Mouse (Mus musculus): ENCODE data around the gene Gabarap.
"Not testable (repeated sequence)": the region's sequence is repeated elsewhere in the genome, so short reads cannot be mapped to it uniquely, and the experiment has no call there.

The Gabarap gene

DNA sequence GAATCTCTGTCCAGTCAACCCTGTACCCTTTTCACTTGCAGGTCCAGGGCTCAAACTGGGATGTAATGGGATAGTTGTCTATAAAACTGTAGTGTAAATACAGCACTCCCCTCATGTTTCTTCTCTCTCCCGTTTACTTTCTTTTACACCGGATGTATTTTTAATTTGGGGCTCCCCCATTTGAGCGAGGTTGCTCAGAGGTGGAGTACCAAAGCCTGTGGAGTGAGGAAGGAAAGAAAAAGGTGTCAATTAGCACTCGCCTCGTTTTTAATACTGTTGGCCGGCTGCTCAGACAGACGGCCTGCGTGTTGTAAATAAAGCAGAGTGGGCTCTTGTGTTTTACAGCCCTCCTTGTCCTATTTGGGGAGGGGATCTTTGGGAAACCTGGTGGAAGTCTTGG lies 8.7 kb downstream of the Gabarap start:
- no peak for DNase-seq (ENCODE audit: low read depth)

DNA sequence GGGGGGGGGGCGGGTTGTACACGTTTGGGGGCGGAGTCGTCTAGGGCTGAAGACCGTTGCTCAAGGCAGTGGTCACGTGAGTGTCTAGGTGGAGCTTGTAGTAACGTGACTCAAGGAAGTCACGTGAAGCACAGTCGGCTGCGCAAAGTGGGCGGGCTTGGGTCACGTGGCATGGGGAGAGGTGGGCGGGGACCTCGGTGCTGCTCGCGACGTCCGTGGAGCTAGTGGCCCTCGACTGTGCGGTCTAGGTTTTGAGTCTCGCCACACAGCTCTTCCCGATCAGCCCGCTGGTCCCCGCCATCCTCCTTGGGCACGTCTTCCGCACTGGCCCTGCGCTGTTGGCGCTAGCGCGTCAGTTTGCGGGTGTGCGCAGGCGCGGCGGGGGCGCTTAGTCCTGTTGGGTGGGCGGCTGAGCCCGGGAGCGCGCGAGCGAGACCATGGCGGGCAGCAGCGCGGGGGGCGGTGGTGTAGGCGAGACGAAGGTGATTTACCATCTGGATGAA lies 9.5 kb downstream of the Gabarap start, which contains the start of gene Dvl2:
Dvl2 (plus strand) TSS at position 200 of the 503 bp plus-strand sequence.
- DNase-seq (ENCODE audit: low read depth): peak; percentile 95

DNA sequence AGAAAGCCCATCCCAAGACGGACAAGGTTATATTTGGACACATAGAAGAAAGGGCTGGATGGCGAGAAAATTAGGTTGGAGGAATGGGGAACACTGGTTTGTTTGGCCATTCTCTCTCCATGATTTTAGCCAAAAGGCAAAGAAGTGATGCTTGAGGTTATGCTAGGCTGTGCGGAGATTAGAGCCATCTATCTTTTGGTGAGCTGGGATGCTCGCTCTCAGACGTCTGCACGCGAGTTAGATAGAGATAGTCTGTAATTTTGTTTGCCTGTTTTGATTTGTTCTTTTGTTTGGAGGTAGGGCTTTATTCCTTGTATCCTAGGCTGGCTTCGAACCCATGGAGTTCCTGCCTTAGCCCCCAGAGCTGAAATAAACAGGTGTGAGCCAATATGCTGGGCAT lies 10.2 kb downstream of the Gabarap start:
- no peak for DNase-seq (ENCODE audit: low read depth)

DNA sequence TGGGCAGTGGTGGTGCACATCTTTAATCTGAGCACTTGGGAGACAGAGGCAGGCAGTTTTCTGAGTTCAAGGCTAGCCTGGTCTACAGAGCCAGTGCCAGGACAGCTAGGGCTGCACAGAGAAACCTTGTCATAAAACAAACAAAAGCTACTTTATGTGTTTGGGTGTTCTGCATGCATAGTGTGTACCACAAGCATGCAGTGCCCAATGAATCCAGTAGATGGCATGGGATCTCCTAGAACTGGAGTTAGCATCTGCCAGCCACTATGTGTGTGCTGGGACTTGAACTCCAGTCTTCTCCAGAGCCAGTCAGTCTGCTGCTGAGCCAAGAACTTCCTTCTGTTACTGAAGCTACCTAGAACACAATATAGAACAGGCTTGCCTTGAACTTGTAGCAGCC lies 10.9 kb downstream of the Gabarap start:
- DNase-seq (ENCODE audit: low read depth): peak; percentile 82

DNA sequence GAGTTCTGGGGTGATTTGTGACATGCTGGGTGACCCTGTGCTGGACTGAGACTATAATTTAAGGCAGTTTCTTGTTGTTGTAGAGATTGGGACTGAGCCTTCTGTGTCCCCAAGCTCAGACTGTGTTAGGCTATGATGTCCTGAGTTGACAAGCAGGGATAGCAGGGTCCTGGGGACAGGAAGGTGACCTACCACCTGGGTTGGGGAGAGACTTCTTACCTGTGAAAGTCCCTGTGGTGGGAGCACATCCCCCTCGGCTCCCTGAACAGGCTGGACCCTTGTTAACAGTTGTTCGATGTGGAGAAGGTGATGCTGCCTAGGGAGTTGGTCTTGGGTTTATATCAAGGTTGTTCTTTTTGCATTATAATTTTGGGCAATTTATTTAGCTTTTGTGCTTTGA lies 11.5 kb downstream of the Gabarap start:
- no peak for DNase-seq (ENCODE audit: low read depth)

DNA sequence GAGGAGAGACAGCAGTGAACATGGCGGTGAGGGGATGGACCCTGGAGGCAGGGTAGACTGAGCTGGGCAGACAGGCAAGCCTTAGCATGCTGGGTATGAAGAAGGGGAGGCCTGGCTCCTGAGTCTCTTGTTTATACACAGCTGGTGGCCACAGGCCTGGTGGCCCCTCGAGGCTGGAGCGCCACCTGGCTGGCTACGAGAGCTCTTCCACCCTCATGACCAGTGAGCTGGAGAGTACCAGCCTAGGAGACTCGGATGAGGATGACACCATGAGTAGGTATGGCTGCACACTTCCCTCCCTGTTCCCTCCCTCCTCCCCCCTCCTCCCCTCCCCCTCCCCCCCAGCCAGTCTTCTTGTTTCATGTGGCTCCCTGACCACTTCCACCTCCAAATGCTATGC lies 14.6 kb downstream of the Gabarap start:
- peak; percentile 77 for DNase-seq (ENCODE audit: low read depth)

DNA sequence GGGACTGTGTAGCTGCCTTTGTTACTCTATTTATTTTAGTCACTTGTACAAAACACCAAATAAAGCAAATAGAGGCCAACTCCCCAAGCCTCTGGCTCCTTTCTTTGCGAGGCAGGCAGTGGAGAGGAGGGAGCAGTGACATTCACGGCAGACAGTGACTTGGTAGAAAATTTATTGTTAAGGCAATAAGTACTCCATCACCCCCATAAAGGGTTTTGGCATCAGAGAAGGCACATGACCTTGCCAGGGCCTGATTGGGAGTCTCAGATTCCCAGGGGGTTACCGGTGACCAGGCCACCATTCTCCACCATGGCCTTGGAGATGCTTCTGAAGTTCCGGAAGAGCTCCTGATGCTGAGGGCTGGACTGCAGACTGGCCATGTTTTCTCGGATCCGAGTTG lies 19.1 kb downstream of the Gabarap start:
- DNase-seq (ENCODE audit: low read depth): no peak

DNA sequence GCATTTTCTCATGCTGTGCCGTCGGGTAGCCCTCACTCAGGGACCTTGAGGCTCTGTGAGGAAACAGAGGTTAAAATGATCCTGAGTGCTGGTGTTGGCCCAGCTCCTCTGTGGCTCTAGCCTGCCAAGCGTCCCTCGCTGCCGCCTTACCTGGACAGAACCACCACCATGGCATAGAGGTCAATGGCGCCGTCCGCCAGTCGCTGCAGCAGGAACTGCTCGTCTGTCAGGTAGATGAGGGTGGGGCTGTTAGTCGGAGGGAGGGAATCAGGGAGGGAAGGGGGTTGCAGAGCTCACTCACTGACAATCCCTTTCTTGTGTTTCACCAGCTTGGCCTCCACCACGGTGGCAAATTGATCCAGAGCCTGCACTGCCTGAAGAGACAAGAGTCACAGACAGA lies 19.6 kb downstream of the Gabarap start:
- DNase-seq (ENCODE audit: low read depth): no peak

DNA sequence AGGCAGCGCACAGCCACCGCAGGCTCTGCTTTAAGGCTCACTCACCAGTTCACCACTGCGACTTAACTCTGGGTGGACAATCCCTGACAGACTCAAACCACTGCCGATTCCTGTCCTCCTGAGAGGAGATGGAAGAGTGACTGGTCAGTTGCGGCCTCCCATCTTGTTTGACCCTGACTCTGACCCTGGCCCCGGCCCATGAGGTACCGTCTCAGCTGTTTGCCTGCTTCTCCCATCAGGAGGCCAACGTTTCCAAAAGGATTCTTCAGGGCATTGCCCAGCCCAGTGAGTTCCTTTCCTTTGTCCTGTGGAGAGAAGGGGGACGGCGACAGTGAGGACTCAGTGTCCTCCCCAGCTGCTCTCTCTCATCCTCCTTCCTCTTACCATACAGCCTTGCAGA lies 20.0 kb downstream of the Gabarap start:
- DNase-seq (ENCODE audit: low read depth): no peak

DNA sequence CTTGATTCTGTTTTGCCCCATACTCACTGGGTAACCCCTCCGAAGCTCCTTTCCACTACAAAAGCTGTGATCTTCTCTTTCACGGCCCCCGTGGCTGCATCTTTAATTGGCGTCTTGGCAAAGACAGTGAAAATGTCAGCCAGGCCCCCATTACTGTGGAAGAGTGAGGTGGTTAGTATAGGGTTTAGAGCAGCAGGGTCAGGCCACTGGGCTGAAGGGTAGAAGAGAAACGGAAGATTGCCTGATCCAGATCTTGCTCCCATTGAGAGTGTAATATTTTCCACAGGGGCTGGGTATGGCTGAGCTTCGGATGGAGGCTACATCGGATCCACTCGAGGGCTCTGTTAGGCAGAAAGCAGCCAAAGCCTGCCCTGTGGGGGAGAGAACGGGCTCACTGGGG lies 22.0 kb downstream of the Gabarap start:
- no peak for DNase-seq (ENCODE audit: low read depth)

DNA sequence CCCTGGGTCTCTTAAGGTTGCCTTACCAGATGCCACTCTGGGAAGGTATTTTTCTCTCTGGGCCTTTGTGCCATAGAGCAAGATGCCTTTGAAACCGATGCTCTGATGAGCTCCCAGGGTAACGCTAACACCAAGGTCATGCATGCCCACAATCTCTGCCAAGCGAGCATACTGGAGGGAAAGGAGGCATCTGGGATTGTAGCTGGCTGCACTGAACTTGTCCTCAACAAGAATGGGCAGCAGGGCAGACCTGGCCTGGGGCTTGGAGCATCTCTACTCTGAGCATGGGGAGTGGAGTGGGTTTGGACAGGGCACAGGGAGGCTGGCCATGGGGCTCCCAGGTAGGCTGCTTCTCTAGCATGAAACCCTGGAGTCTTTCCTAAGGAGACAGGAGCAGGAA lies 22.5 kb downstream of the Gabarap start:
- DNase-seq (ENCODE audit: low read depth): no peak

DNA sequence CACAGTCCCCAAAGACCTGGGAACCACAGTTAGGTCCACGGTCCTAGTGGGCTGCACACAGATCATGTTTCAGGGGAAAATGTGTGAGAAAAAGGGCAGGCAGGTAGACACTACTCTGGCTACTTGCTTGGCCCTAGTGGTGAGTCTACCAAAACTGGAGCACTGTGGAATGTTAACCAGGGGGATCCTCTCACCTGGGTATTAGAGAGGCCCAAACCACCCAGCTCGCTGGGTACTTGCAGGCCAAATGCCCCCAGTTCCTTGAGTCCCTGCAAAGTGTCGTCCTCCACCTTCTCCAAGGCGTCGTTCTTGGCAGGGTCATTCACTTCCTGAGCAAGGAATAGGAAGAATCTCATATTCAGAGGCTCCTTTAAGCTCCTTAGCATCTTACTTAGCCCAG lies 23.1 kb downstream of the Gabarap start:
- no peak for DNase-seq (ENCODE audit: low read depth)

DNA sequence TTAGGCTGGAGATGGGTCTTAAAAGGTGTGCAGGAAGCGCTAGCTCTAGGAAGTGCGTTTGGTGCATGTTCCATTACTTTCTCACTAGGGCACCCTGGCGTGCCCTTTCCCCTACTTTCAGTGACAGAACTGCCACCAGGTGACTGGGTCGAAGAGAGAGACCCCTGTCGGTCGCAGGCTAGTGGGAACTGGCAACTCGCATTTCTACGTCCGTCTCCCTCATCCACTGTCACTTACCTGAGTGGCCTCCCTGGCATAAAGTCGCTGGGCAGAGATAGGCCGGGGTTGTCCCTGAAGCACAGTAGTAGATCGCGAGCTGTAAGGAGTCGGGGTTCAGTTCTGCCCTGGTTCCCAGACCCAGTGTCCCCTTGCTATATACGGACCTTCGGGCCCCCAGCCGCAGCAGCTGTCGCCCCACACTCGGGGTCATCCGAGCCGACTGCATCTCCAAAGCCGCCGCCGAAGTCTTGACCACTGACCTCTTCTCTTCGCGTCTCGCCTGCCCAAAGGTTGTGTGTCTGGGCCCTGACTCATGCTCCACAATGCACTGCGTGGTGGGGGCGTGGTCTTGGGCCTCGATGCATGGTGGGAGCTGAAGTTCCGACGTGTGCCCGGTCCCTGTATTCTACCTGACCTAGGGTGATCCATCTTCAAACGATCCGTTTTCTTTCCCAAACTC lies 24.1 kb downstream of the Gabarap start, which contains the start of gene Acadvl:
Acadvl (minus strand) TSS at position 532 of the 679 bp plus-strand sequence.
- peak; percentile 81 for DNase-seq (ENCODE audit: low read depth)

DNA sequence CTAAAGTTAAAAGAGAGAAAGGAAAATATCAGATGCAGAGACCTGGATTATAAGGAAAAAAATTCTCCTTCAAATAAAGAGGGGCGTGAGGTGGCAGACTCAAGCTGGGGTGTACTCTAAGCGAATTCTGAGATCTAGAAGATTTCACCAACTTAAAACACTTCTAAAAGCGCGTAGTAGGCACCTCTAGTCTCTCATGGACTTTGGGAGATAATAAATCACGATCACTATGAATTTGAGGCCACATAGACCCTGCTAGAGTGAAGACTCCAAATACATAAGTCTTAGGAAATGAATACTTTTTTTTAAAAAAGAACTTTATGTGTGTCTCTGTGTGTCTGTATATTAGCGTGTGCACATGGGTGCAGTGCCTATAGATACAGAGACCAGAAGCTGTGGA lies 24.7 kb downstream of the Gabarap start:
- DNase-seq (ENCODE audit: low read depth): no peak

DNA sequence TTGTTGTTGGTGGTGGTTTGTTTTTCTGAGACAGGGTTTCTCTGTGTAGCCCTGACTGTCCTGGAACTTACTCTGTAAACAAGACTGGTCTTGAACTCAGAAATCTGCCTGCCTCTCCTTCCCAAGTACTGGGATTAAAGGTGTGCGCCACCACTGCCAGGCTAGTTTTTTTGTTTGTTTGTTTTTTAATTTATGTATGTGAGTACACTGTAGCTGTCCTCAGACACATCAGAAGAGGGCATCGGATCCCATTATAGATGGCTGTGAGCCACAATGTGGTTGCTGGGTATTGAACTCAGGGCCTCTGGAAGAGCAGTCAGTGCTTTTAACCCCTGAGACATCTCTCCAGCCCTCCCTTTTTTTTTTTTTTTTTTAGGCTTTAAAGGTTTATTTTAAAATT lies 25.2 kb downstream of the Gabarap start:
- not testable (repeated sequence) for DNase-seq (ENCODE audit: low read depth)

DNA sequence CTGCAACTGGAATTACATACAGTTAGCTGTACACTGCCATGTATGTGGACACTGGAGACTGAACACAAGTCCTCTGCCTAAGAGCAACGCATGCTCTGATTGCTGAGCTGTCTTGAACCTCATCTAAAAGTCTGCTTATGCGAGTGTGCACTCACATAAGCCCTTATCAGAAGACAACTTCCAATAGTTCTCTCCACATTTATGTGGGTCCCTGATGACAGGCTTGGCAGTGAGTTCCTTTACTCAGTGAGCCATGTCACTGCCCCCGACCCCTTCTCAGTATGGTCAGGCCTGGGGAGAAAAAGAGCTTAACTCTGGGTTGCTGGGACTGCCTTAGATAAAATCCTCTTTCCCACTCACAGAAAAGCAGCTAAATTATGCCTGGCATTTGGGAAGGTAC lies 25.7 kb downstream of the Gabarap start, which contains the start of gene Dlg4:
Dlg4 (plus strand) TSS at position 274 of the 400 bp plus-strand sequence.
- DNase-seq (ENCODE audit: low read depth): no peak

DNA sequence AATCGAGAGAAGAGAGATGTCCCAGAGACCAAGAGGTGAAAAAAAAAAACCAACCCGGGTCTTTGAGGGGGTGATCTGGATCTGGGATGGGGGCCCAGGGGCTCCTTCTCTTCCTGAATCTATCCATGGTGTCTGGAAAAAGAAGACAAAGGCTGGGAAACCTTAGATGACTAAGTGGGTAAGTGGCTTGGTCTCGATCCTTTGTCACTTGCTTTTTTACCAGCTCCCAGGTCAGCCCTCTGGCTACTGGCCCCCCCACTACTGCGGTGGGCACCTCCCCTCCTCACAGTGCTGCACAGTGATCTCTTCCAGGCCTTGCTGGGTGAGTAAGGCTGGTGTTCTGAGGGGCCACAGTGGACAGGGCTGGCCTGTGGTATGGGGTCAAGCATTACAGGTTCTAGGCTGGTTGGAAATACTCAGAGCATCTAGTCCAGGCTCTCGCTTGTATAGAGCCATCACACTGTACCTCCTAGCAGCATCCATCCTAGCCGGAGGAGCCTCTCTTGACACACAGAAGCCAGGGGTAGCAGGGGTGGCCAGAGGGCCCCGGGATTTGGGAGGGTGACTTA lies 26.3 kb downstream of the Gabarap start:
- no peak for DNase-seq (ENCODE audit: low read depth)

DNA sequence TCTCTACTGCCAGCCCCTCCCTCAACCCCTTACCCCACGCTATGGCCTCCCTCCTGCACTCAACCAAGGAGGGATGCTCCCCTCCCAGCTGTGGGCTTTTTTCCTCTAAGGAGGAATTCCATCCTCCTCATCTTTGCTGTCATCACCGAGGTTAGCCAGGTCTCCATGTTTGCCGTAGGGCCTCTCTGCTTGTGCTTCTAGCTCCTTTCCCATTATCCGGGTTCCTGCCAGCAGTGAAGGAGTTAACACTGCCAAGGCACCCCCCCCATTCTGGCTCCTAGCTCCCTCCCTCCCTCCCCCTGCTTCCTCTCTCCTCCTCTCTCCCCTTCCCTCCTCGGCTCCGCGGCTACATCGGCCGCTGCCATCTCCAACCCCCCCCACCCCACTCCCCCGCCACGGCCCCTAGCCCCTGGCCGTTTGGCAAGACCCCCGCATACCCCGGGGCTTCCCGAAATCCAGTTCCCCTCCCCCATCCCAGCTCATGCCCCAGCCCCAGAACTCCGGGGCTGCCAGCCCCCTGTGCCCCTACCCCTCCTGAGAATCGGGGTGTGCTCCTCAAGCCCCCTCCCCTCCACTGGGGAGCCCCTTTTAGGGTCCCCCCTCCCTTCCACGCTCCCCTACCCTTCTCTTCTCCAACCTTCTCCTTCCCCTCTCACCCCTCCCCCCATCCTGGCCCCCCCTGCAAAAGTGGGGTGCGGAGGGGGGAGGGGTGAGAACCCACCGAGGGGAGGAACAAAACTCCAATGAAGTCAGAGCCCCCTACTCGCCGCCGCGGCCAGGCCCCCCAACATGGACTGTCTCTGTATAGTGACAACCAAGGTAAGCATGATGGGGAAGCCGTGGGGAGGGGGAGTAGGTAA lies 27.4 kb downstream of the Gabarap start:
- peak; percentile 58 for DNase-seq (ENCODE audit: low read depth)

DNA sequence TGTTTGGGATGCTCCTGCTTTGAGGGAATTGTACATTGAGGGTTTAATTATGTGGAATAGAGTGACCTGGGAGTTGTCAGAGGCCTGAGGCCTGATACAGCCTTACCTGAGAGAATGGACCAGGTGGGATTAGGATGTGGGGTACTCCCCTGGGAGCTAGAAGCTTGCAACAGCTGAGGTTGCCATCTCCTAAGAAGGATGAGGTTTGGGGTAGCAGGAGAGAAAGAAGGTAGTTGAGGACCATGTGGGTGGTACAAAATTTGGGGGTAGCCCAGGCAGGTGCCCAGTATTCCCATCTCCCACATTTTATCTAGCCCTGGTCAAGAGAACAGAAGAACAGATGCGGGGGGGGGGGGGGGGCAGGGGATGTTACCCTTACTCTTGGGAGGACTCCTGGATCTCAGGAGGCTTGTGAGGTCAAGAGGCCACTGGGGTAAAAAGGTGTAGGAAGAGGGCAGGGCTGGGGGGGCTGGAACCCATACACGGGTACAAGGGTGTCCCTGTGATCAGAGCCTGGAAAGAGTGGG lies 28.6 kb downstream of the Gabarap start:
- DNase-seq (ENCODE audit: low read depth): no peak

DNA sequence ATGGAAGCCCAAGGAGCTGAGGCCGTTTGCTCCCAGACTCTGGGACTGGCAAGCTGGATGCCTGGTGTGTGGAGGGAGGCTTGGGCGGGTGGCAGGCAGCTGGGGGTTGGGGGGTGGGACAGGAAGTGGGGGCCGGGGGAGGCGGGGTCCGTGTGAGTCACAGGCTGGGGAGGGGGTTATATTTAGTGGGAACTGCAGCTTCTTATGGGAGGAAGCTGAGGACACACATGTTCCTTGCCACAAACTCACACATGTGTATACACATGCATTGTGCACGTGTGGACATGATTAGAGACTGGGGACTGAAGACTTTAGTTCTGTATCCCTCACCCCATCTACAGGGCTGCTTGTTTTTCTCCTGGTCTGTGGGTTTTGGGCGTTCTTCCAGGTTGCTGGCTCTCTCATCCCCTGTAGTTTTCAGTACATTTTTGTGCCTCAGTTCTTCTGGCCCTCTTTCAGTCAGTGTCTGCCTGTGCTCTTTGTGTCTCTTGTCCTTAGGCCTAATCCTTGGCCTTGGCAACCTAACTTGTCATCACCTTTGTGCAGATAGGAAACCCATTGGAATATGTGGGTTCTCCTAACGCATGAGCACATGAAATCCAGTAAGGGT lies 29.2 kb downstream of the Gabarap start:
- peak; percentile 59 for DNase-seq (ENCODE audit: low read depth)

DNA sequence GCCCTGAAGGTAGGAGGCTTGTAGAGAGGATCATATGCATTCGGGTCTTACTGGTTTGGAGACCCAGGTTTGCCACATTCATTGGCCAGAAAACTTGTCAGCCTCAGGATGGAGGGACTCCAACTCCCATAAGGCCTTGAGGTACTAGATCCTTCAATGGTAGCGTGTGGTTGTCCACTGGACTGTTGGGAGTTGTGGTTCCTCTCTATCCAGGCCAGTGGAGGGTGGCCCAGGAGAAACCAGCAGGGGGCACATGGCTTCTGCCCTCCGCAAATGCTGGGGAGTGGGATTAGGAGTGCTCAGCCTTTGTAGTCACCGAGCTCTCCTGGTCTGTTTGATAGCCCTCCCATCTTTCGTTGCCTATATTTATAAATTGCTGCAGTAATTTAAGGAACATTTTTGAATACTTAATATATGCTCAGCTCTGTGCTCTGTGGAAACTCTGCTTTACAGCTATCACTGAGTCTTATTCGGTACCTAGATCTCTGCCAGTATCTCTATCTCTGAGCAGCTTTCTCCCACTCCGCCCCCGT lies 29.9 kb downstream of the Gabarap start:
- peak; percentile 82 for DNase-seq (ENCODE audit: low read depth)

Data from naive thymus-derived CD4-positive, alpha-beta T cell, adult 2 months (primary cell).